Mouse (Mus musculus) heart, embryonic 13.5 days (tissue): Measurements from ENCODE around the gene Vamp9. TPM values are rescaled to one million over a fixed set of nuclear protein-coding genes. Genes with fewer than 3 reads are reported as not detected.

ENCODE experiments used
- ATAC-seq: fragments of 200-750 bp; cut with Nextera tagmentation; 2 replicates; pipeline ENCODE4 v1.8.0; 2017; ENCODE audit warnings: moderate TSS enrichment; ENCODE audit not compliant: insufficient number of reproducible peaks, low FRiP score, low TSS enrichment; ENCODE audit errors: extremely low read depth
- H3K27ac ChIP-seq: fragments of 300-500 bp; sonication (generic); replicated peaks from 2 replicates; pipeline ENCODE4 v1.5.1; 2015; ENCODE audit warnings: moderate library complexity, mild to moderate bottlenecking, inconsistent platforms
- H3K27me3 ChIP-seq: fragments of 300-500 bp; sonication (generic); replicated peaks from 2 replicates; pipeline ENCODE4 v1.6.1; 2015; ENCODE audit warnings: mild to moderate bottlenecking, inconsistent platforms
- H3K36me3 ChIP-seq: fragments of 300-500 bp; sonication (generic); 2 replicates; pipeline ENCODE4 v1.6.1; 2015; ENCODE audit warnings: mild to moderate bottlenecking, inconsistent platforms
- H3K4me1 ChIP-seq: fragments of 300-500 bp; sonication (generic); 2 replicates; pipeline ENCODE4 v1.6.1; 2015; ENCODE audit warnings: inconsistent platforms
- H3K4me2 ChIP-seq: fragments of 300-500 bp; sonication (generic); 2 replicates; pipeline ENCODE4 v1.6.1; 2015; ENCODE audit warnings: inconsistent platforms, mild to moderate bottlenecking, moderate library complexity
- H3K4me3 ChIP-seq: fragments of 300-500 bp; sonication (generic); 2 replicates; pipeline ENCODE4 v1.5.1; 2015; ENCODE audit warnings: moderate library complexity, mild to moderate bottlenecking, inconsistent platforms
- H3K9ac ChIP-seq: fragments of 300-500 bp; sonication (generic); 2 replicates; pipeline ENCODE4 v1.6.1; 2015; ENCODE audit warnings: inconsistent platforms, mild to moderate bottlenecking, moderate library complexity
- H3K9me3 ChIP-seq: fragments of 300-500 bp; sonication (generic); 2 replicates; pipeline ENCODE4 v1.6.1; 2016; ENCODE audit warnings: inconsistent platforms
- WGBS: fragments of 180-500 bp; shearing (Covaris S2); methylation state at CpG from one replicate; pipeline ENCODE4 v1.1.7; 2015; ENCODE audit warnings: mixed read lengths; 5-methylcytosine and 5-hydroxymethylcytosine counted together
- polyA plus RNA-seq: library from polyadenylated mRNA; unstranded; fragments of >200 nt; fragmentation: Nextera tagmentation; extraction: Ambion mirVana; gene quantifications from 2 replicates; pipeline ENCODE4 v1.2.1, GENCODE M21; 2015

The Vamp9 gene
- polyA plus RNA-seq, 1 experiment from 2014 or later, result 0.67 TPM

GRCm38 (mm10) chr5:99952513-99952912 is 46.5 kb downstream of the Vamp9 start:
- Histone ChIP-seq H3K9ac (no peak overlapping the region), H3K4me3 (no peak overlapping the region), H3K9me3 (no peaks in the 10 kb centered on the region; the same call in 1 of the 2 replicates), H3K27ac (no peak overlapping the region), H3K36me3 (peaks cover 34% of the 10 kb centered on the region), H3K27me3 (no peaks in the 10 kb centered on the region), H3K4me1 (no peaks in the 10 kb centered on the region; the same call in 1 of the 2 replicates), H3K4me2 (no peak overlapping the region)
- no peak for ATAC-seq
- 66% methylated on average over 5 of the region's 5 CpGs for WGBS

GRCm38 (mm10) chr5:99953883-99954282 is 47.8 kb downstream of the Vamp9 start:
- 63% methylated on average over 1 of the region's 1 CpGs for WGBS
- no peak for ATAC-seq
- H3K4me1 ChIP-seq, result no peaks in the 10 kb centered on the region; the same call in 1 of the 2 replicates
- no peaks in the 10 kb centered on the region; the same call in 1 of the 2 replicates for H3K9me3 ChIP-seq
- no peak overlapping the region for H3K4me2 ChIP-seq
- peaks cover 40% of the 10 kb centered on the region for H3K36me3 ChIP-seq
- H3K9ac ChIP-seq, result no peak overlapping the region
- no peak overlapping the region for H3K4me3 ChIP-seq
- no peaks in the 10 kb centered on the region for H3K27me3 ChIP-seq
- no peak overlapping the region for H3K27ac ChIP-seq

- no peak overlapping the region for H3K4me2 ChIP-seq
- ATAC-seq, result no peak
- H3K9me3 ChIP-seq, result no peaks in the 10 kb centered on the region
- no peak overlapping the region for H3K4me3 ChIP-seq
- no peaks in the 10 kb centered on the region; the same call in 1 of the 2 replicates for H3K4me1 ChIP-seq
- H3K36me3 ChIP-seq, result peaks cover 49% of the 10 kb centered on the region
- WGBS, result 71% methylated on average over 1 of the region's 1 CpGs
- no peak overlapping the region for H3K9ac ChIP-seq
- no peak overlapping the region for H3K27ac ChIP-seq
- no peaks in the 10 kb centered on the region for H3K27me3 ChIP-seq
These were observed 52.6 kb downstream of the Vamp9 start for GRCm38 (mm10) chr5:99958666-99959065.

- no peaks in the 10 kb centered on the region for H3K9me3 ChIP-seq
- H3K27ac ChIP-seq, result no peak overlapping the region
- ATAC-seq, result no peak
- 78% methylated on average over 2 of the region's 2 CpGs for WGBS
- H3K4me2 ChIP-seq, result no peak overlapping the region
- H3K4me3 ChIP-seq, result no peak overlapping the region
- peaks cover 56% of the 10 kb centered on the region for H3K36me3 ChIP-seq
- H3K4me1 ChIP-seq, result no peaks in the 10 kb centered on the region; the same call in 1 of the 2 replicates
- H3K9ac ChIP-seq, result no peak overlapping the region
- no peaks in the 10 kb centered on the region for H3K27me3 ChIP-seq
These were observed 53.3 kb downstream of the Vamp9 start for GRCm38 (mm10) chr5:99959236-99959936.

GRCm38 (mm10) chr5:99959960-99960359 is 53.9 kb downstream of the Vamp9 start:
- no peak overlapping the region for H3K4me3 ChIP-seq
- H3K9me3 ChIP-seq, result no peaks in the 10 kb centered on the region
- H3K27ac ChIP-seq, result no peak overlapping the region
- H3K27me3 ChIP-seq, result no peaks in the 10 kb centered on the region
- ATAC-seq, result no peak
- H3K4me2 ChIP-seq, result no peak overlapping the region
- 83% methylated on average over 2 of the region's 2 CpGs for WGBS
- peaks cover 61% of the 10 kb centered on the region for H3K36me3 ChIP-seq
- H3K9ac ChIP-seq, result no peak overlapping the region
- no peaks in the 10 kb centered on the region; the same call in 1 of the 2 replicates for H3K4me1 ChIP-seq

- Histone ChIP-seq H3K27ac (peak overlapping the region; percentile 51), H3K4me3 (peak overlapping the region; percentile 28)
- WGBS, result 4% methylated on average over 2 of the region's 2 CpGs
These were observed 67.9 kb downstream of the Vamp9 start for GRCm38 (mm10) chr5:99973941-99974340.

GRCm38 (mm10) chr5:99975061-99975460 is 69.0 kb downstream of the Vamp9 start:
- H3K9ac ChIP-seq, result peak overlapping the region; percentile 47
- H3K27ac ChIP-seq, result no peak overlapping the region
- H3K4me3 ChIP-seq, result peak overlapping the region; percentile 28
- no peaks in the 10 kb centered on the region for H3K9me3 ChIP-seq
- ATAC-seq, result no peak
- no peaks in the 10 kb centered on the region for H3K27me3 ChIP-seq
- H3K4me2 ChIP-seq, result peak overlapping the region; percentile 81
- WGBS, result 32% methylated on average over 4 of the region's 4 CpGs
- H3K36me3 ChIP-seq, result peaks cover 17% of the 10 kb centered on the region
- peaks cover 42% of the 10 kb centered on the region for H3K4me1 ChIP-seq

More at GRCm38 (mm10) chr5:99973941-99974340, 67.9 kb downstream of the Vamp9 start:
- Histone ChIP-seq H3K9ac (peak overlapping the region; percentile 6), H3K27me3 (no peaks in the 10 kb centered on the region), H3K36me3 (peaks cover 23% of the 10 kb centered on the region), H3K9me3 (no peaks in the 10 kb centered on the region), H3K4me2 (peak overlapping the region; percentile 81), H3K4me1 (peaks cover 45% of the 10 kb centered on the region)
- no peak for ATAC-seq

- ATAC-seq, result no peak
- no peaks in the 10 kb centered on the region for H3K27me3 ChIP-seq
- no peak overlapping the region for H3K27ac ChIP-seq
- H3K4me2 ChIP-seq, result peak overlapping the region; percentile 81
- peaks cover 45% of the 10 kb centered on the region for H3K4me1 ChIP-seq
- WGBS, result 50% methylated on average over 1 of the region's 1 CpGs
- H3K9ac ChIP-seq, result peak overlapping the region; percentile 73
- H3K4me3 ChIP-seq, result peak overlapping the region; percentile 94
- no peaks in the 10 kb centered on the region for H3K9me3 ChIP-seq
- H3K36me3 ChIP-seq, result peaks cover 13% of the 10 kb centered on the region
These were observed 69.7 kb downstream of the Vamp9 start for GRCm38 (mm10) chr5:99975776-99976175.

GRCm38 (mm10) chr5:99976334-99976955 is 70.4 kb downstream of the Vamp9 start:
- Histone ChIP-seq H3K4me3 (peak overlapping the region; percentile 94), H3K27ac (no peak overlapping the region), H3K27me3 (no peaks in the 10 kb centered on the region), H3K9ac (peak overlapping the region; percentile 99), H3K9me3 (no peaks in the 10 kb centered on the region), H3K4me2 (peak overlapping the region; percentile 81), H3K36me3 (peaks cover 12% of the 10 kb centered on the region; the same call in 1 of the 2 replicates), H3K4me1 (peaks cover 45% of the 10 kb centered on the region)
- WGBS, result 6% methylated on average over 8 of the region's 8 CpGs
- ATAC-seq, result no peak

GRCm38 (mm10) chr5:99977516-99978301 is 71.7 kb downstream of the Vamp9 start:
- under 1% methylated on average over 40 of the region's 50 CpGs for WGBS
- Histone ChIP-seq H3K4me2 (peak overlapping the region; percentile 81), H3K9me3 (no peaks in the 10 kb centered on the region), H3K27ac (peak overlapping the region; percentile 100), H3K4me3 (peak overlapping the region; percentile 94), H3K27me3 (no peaks in the 10 kb centered on the region), H3K9ac (peak overlapping the region; percentile 99), H3K4me1 (peaks cover 42% of the 10 kb centered on the region), H3K36me3 (peaks cover 11% of the 10 kb centered on the region; the same call in 1 of the 2 replicates)
- ATAC-seq, result peak; percentile 23; the same call in 1 of the 2 replicates
